Mouse (Mus musculus) hindbrain, postnatal 0 days (tissue): ENCODE measurements around the gene Gm13271. TPM values are rescaled to one million over a fixed set of nuclear protein-coding genes. Genes with fewer than 3 reads are reported as not detected.
"Not testable (repeated sequence)": the region's sequence is repeated elsewhere in the genome, so short reads cannot be mapped to it uniquely, and the experiment has no call there.

ENCODE experiments used
- ATAC-seq: fragments of 200-750 bp; cut with Nextera tagmentation; 2 replicates; pipeline ENCODE4 v1.8.0; 2017; ENCODE audit warnings: mild to moderate bottlenecking, moderate TSS enrichment, moderate library complexity
- DNase-seq: peaks from one replicate; pipeline ENCODE4 v3.0.0-alpha.2; 2015; ENCODE audit warnings: low spot score
- H3K27ac ChIP-seq: fragments of 300-500 bp; sonication (generic); 2 replicates; pipeline ENCODE4 v1.5.1; 2014; ENCODE audit warnings: mild to moderate bottlenecking
- H3K27me3 ChIP-seq: fragments of 300-500 bp; sonication (generic); 2 replicates; pipeline ENCODE4 v1.6.1; 2014; ENCODE audit warnings: low read length, mixed read lengths; ENCODE audit not compliant: insufficient read depth
- H3K36me3 ChIP-seq: fragments of 300-500 bp; sonication (generic); 2 replicates; pipeline ENCODE4 v1.6.1; 2014; ENCODE audit warnings: low read length, mixed read lengths; ENCODE audit not compliant: insufficient read depth
- H3K4me1 ChIP-seq: fragments of 300-500 bp; sonication (generic); 2 replicates; pipeline ENCODE4 v1.6.1; 2014; ENCODE audit warnings: antibody characterized with exemption, low read length, mixed read lengths; ENCODE audit not compliant: insufficient read depth
- H3K4me2 ChIP-seq: fragments of 300-500 bp; sonication (generic); 2 replicates; pipeline ENCODE4 v1.6.1; 2014; ENCODE audit warnings: low read depth, mild to moderate bottlenecking, low read length, moderate library complexity, mixed read lengths
- H3K4me3 ChIP-seq: fragments of 300-500 bp; sonication (generic); 2 replicates; pipeline ENCODE4 v1.5.1; 2014; ENCODE audit warnings: low read length
- H3K9ac ChIP-seq: fragments of 300-500 bp; sonication (generic); replicated peaks from 2 replicates; pipeline ENCODE4 v1.6.1; 2014; ENCODE audit warnings: mild to moderate bottlenecking, low read length, moderate library complexity, mixed read lengths
- H3K9me3 ChIP-seq: fragments of 300-500 bp; sonication (generic); 2 replicates; pipeline ENCODE4 v1.6.1; 2016; ENCODE audit warnings: low read length, mixed read lengths
- CTCF ChIP-seq: IDR thresholded peaks from 2 replicates; pipeline ENCODE4 v1.5.1; 2016; ENCODE audit warnings: antibody characterized with exemption, control low read depth, low read depth
- WGBS: fragments of 180-500 bp; shearing (Covaris S2); extraction: QIAGEN DNeasy Blood & Tissue Kit; methylation state at CpG from one replicate; pipeline ENCODE4 v1.1.7; 2014; 5-methylcytosine and 5-hydroxymethylcytosine counted together
- polyA plus RNA-seq: library from polyadenylated mRNA; unstranded; fragments of >200 nt; fragmentation: Nextera tagmentation; extraction: Ambion mirVana; gene quantifications from 2 replicates; pipeline ENCODE4 v1.2.1, GENCODE M21; 2015
- total RNA-seq: library from RNA; depleted of rRNA; stranded (reverse); fragments of >200 nt; gene quantifications from 2 replicates; pipeline ENCODE4 v1.2.3, GENCODE M21; 2014; rRNA removed

Gm13271 gene
- total and polyA plus RNA-seq, 2 experiments from 2014 or later = not detected

DNA sequence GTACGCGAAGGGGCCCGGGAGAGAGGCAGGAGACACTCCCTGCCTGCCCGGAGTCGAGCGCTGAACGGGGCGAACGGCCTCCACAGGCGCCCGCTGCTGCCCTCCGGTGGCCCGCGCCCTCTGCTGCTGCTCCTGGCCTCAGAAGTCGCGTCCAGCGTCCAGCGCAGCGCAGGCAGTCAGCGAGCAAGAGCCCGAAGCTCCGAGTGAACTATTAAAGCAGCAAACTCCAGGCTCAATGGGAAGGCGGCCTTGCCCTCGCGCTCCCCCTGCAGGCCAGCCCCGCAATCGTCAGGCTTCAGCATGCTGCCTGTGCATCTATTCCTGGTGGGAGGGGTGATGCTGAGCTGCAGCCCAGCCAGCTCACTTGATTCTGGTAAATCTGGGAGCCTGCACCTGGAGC is 30.7 kb downstream of the Gm13271 start, which contains the start of gene Gm13276:
Gene Gm13276 (plus strand): TSS at position 301 of the 400 bp plus-strand sequence.
- H3K27ac ChIP-seq, H3K27me3 ChIP-seq, H3K4me1 ChIP-seq, H3K36me3 ChIP-seq, H3K9me3 ChIP-seq, H3K4me2 ChIP-seq, H3K4me3 ChIP-seq, ATAC-seq, DNase-seq, H3K9ac ChIP-seq: not testable (repeated sequence)
- no CpG with 5 or more reads among the region's 27 CpGs for WGBS

DNA sequence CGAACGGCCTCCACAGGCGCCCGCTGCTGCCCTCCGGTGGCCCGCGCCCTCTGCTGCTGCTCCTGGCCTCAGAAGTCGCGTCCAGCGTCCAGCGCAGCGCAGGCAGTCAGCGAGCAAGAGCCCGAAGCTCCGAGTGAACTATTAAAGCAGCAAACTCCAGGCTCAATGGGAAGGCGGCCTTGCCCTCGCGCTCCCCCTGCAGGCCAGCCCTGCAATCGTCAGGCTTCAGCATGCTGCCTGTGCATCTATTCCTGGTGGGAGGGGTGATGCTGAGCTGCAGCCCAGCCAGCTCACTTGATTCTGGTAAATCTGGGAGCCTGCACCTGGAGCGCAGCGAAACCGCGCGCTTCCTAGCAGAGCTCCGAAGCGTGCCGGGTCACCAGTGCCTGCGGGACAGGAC is 33.7 kb downstream of the Gm13271 start, which contains the start of gene Gm13277:
Gene Gm13277 (plus strand): TSS at position 231 of the 400 bp plus-strand sequence.
- ATAC-seq, H3K36me3 ChIP-seq, H3K4me3 ChIP-seq, DNase-seq, H3K4me1 ChIP-seq, H3K9me3 ChIP-seq, H3K27me3 ChIP-seq, H3K27ac ChIP-seq, H3K9ac ChIP-seq, H3K4me2 ChIP-seq: not testable (repeated sequence)
- peak; percentile 59 for TF ChIP-seq CTCF
- WGBS = no CpG with 5 or more reads among the region's 28 CpGs

DNA sequence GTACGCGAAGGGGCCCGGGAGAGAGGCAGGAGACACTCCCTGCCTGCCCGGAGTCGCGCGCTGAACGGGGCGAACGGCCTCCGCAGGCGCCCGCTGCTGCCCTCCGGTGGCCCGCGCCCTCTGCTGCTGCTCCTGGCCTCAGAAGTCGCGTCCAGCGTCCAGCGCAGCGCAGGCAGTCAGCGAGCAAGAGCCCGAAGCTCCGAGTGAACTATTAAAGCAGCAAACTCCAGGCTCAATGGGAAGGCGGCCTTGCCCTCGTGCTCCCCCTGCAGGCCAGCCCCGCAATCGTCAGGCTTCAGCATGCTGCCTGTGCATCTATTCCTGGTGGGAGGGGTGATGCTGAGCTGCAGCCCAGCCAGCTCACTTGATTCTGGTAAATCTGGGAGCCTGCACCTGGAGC is 36.6 kb downstream of the Gm13271 start, which contains the start of gene Gm13278:
Gene Gm13278 (plus strand): TSS at position 301 of the 400 bp plus-strand sequence.
- not testable (repeated sequence) for H3K27me3 ChIP-seq, H3K27ac ChIP-seq, H3K4me3 ChIP-seq, H3K36me3 ChIP-seq, DNase-seq, ATAC-seq, H3K9me3 ChIP-seq, H3K9ac ChIP-seq, H3K4me2 ChIP-seq, H3K4me1 ChIP-seq
- WGBS = no CpG with 5 or more reads among the region's 28 CpGs

DNA sequence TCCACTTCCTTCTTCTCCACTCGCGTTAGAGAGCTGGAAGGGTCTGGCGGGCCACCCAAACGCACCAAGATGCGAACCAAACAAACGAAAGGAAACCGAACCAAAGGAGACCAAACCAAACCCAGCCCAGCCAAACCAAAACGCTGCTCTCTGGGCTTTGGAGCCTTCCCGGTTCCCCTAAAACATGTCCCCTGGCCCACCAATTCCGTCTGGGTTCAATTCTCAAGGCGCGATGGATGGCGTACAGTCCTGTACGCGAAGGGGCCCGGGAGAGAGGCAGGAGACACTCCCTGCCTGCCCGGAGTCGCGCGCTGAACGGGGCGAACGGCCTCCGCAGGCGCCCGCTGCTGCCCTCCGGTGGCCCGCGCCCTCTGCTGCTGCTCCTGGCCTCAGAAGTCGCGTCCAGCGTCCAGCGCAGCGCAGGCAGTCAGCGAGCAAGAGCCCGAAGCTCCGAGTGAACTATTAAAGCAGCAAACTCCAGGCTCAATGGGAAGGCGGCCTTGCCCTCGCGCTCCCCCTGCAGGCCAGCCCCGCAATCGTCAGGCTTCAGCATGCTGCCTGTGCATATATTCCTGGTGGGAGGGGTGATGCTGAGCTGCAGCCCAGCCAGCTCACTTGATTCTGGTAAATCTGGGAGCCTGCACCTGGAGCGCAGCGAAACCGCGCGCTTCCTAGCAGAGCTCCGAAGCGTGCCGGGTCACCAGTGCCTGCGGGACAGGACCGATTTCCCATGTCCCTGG is 39.4 kb downstream of the Gm13271 start, which contains the start of gene Gm13275:
Gene Gm13275 (plus strand): TSS at position 552 of the 740 bp plus-strand sequence.
- H3K4me2 ChIP-seq, ATAC-seq, H3K4me3 ChIP-seq, H3K9ac ChIP-seq, H3K4me1 ChIP-seq, H3K9me3 ChIP-seq, DNase-seq, H3K27me3 ChIP-seq, H3K27ac ChIP-seq, H3K36me3 ChIP-seq: not testable (repeated sequence)
- 0% methylated on average over 2 of the region's 52 CpGs for WGBS
- TF ChIP-seq CTCF = peak; percentile 43; the same call in 1 of the 2 replicates

DNA sequence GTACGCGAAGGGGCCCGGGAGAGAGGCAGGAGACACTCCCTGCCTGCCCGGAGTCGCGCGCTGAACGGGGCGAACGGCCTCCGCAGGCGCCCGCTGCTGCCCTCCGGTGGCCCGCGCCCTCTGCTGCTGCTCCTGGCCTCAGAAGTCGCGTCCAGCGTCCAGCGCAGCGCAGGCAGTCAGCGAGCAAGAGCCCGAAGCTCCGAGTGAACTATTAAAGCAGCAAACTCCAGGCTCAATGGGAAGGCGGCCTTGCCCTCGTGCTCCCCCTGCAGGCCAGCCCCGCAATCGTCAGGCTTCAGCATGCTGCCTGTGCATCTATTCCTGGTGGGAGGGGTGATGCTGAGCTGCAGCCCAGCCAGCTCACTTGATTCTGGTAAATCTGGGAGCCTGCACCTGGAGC is 42.4 kb downstream of the Gm13271 start, which contains the start of gene Gm13279:
Gene Gm13279 (plus strand): TSS at position 301 of the 400 bp plus-strand sequence.
- H3K9me3 ChIP-seq, H3K36me3 ChIP-seq, DNase-seq, H3K4me3 ChIP-seq, H3K4me2 ChIP-seq, H3K9ac ChIP-seq, ATAC-seq, H3K27me3 ChIP-seq, H3K4me1 ChIP-seq, H3K27ac ChIP-seq: not testable (repeated sequence)
- no CpG with 5 or more reads among the region's 28 CpGs for WGBS

DNA sequence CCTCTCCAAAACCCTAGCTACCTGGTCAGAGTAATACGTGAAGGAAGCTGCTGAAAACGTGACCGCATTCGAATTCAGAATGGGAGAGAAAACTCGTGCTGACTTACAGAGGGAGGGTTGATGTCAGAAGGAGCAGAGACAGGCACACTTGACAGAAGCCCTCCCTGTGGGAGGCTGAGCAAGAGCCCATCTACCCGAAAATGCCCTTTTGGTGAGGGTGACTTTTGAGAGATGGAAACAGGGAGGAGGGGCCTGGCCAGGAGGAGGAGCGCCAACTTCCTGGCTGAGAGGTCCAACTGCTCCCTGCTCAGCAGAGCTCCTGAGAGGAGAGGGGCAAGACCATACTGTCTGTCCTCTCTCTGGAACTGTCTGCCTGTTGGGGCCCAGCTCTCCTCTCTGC is 44.7 kb downstream of the Gm13271 start, which contains the start of gene Gm13285:
Gene Gm13285 (plus strand): TSS at position 301 of the 400 bp plus-strand sequence.
- not testable (repeated sequence) for H3K4me1 ChIP-seq, H3K9ac ChIP-seq, H3K27ac ChIP-seq, H3K9me3 ChIP-seq, H3K27me3 ChIP-seq, DNase-seq, ATAC-seq, H3K4me2 ChIP-seq, H3K36me3 ChIP-seq, H3K4me3 ChIP-seq
- WGBS = 17% methylated on average over 4 of the region's 7 CpGs

DNA sequence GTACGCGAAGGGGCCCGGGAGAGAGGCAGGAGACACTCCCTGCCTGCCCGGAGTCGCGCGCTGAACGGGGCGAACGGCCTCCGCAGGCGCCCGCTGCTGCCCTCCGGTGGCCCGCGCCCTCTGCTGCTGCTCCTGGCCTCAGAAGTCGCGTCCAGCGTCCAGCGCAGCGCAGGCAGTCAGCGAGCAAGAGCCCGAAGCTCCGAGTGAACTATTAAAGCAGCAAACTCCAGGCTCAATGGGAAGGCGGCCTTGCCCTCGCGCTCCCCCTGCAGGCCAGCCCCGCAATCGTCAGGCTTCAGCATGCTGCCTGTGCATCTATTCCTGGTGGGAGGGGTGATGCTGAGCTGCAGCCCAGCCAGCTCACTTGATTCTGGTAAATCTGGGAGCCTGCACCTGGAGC is 48.3 kb downstream of the Gm13271 start, which contains the start of gene Gm13287:
Gene Gm13287 (plus strand): TSS at position 301 of the 400 bp plus-strand sequence.
- not testable (repeated sequence) for H3K36me3 ChIP-seq, H3K9ac ChIP-seq, H3K4me2 ChIP-seq, H3K4me3 ChIP-seq, DNase-seq, H3K27me3 ChIP-seq, H3K27ac ChIP-seq, ATAC-seq, H3K9me3 ChIP-seq, H3K4me1 ChIP-seq
- WGBS = no CpG with 5 or more reads among the region's 29 CpGs

Other genes with a start within 250 kb of the Gm13271 start
Only the 30 nearest of the 32 such genes appear.
- not detected in 2 replicates for gene Ifna14, start 183.1 kb upstream of the Gm13271 start, total RNA-seq
- gene Ifna14, start 183.1 kb upstream of the Gm13271 start, polyA plus RNA-seq = not detected in 2 replicates
- gene Ifna9, start 162.5 kb upstream of the Gm13271 start, total RNA-seq = not detected in 2 replicates
- gene Ifna9, start 162.5 kb upstream of the Gm13271 start, polyA plus RNA-seq = not detected in 2 replicates
- not detected in 2 replicates for gene Ifna12, start 151.5 kb upstream of the Gm13271 start, total RNA-seq
- not detected in 2 replicates for gene Ifna12, start 151.5 kb upstream of the Gm13271 start, polyA plus RNA-seq
- gene C87499, start 120.5 kb upstream of the Gm13271 start, total RNA-seq = not detected in 2 replicates
- gene C87499, start 120.5 kb upstream of the Gm13271 start, polyA plus RNA-seq = not detected in 2 replicates
- not detected in 2 replicates for gene Ifna13, start 110.4 kb upstream of the Gm13271 start, total RNA-seq
- gene Ifna13, start 110.4 kb upstream of the Gm13271 start, polyA plus RNA-seq = not detected in 2 replicates
- gene Ifna16, start 77.9 kb upstream of the Gm13271 start, total RNA-seq = not detected in 2 replicates
- not detected in 2 replicates for gene Ifna16, start 77.9 kb upstream of the Gm13271 start, polyA plus RNA-seq
- gene Ifna2, start 71.0 kb upstream of the Gm13271 start, total RNA-seq = not detected in 2 replicates
- gene Ifna2, start 71.0 kb upstream of the Gm13271 start, polyA plus RNA-seq = not detected in 2 replicates
- gene Ifnab, start 63.5 kb upstream of the Gm13271 start, total RNA-seq = not detected in 2 replicates
- gene Ifnab, start 63.5 kb upstream of the Gm13271 start, polyA plus RNA-seq = not detected in 2 replicates
- gene Gm26566, start 33.1 kb upstream of the Gm13271 start, total RNA-seq = 0.18 and 2.2 TPM in 2 replicates
- 1.4 and 1.5 TPM in 2 replicates for gene Gm26566, start 33.1 kb upstream of the Gm13271 start, polyA plus RNA-seq
- gene Klhl9, start 32.4 kb upstream of the Gm13271 start, total RNA-seq = 140 TPM in 2 replicates
- 73.1 and 78.8 TPM in 2 replicates for gene Klhl9, start 32.4 kb upstream of the Gm13271 start, polyA plus RNA-seq
- gene Gm13283, start 5.3 kb downstream of the Gm13271 start, total RNA-seq = not detected in 2 replicates
- not detected in 2 replicates for gene Gm13283, start 5.3 kb downstream of the Gm13271 start, polyA plus RNA-seq
- gene Gm13290, start 19.0 kb downstream of the Gm13271 start, total RNA-seq = not detected in 2 replicates
- gene Gm13290, start 19.0 kb downstream of the Gm13271 start, polyA plus RNA-seq = not detected in 2 replicates
- gene Gm13289, start 22.1 kb downstream of the Gm13271 start, total RNA-seq = not detected in 2 replicates
- not detected in 2 replicates for gene Gm13289, start 22.1 kb downstream of the Gm13271 start, polyA plus RNA-seq
- not detected in 2 replicates for gene Gm13272, start 25.0 kb downstream of the Gm13271 start, total RNA-seq
- not detected in 2 replicates for gene Gm13272, start 25.0 kb downstream of the Gm13271 start, polyA plus RNA-seq
- not detected in 2 replicates for gene Ifnz, start 27.3 kb downstream of the Gm13271 start, total RNA-seq
- gene Ifnz, start 27.3 kb downstream of the Gm13271 start, polyA plus RNA-seq = not detected in 2 replicates
- gene Gm13276, start 30.8 kb downstream of the Gm13271 start, total RNA-seq = not detected in 2 replicates
- gene Gm13276, start 30.8 kb downstream of the Gm13271 start, polyA plus RNA-seq = not detected in 2 replicates
- not detected in 2 replicates for gene Gm13277, start 33.8 kb downstream of the Gm13271 start, total RNA-seq
- gene Gm13277, start 33.8 kb downstream of the Gm13271 start, polyA plus RNA-seq = not detected in 2 replicates
- gene Gm13278, start 36.7 kb downstream of the Gm13271 start, total RNA-seq = not detected in 2 replicates
- gene Gm13278, start 36.7 kb downstream of the Gm13271 start, polyA plus RNA-seq = not detected in 2 replicates
- gene Gm13275, start 39.6 kb downstream of the Gm13271 start, total RNA-seq = not detected in 2 replicates
- not detected in 2 replicates for gene Gm13275, start 39.6 kb downstream of the Gm13271 start, polyA plus RNA-seq
- not detected in 2 replicates for gene Gm13279, start 42.5 kb downstream of the Gm13271 start, total RNA-seq
- gene Gm13279, start 42.5 kb downstream of the Gm13271 start, polyA plus RNA-seq = not detected in 2 replicates
- gene Gm13285, start 44.8 kb downstream of the Gm13271 start, total RNA-seq = not detected in 2 replicates
- gene Gm13285, start 44.8 kb downstream of the Gm13271 start, polyA plus RNA-seq = 0.14 TPM in 1 of 2 replicates, not detected in the other
- gene Gm13287, start 48.4 kb downstream of the Gm13271 start, total RNA-seq = not detected in 2 replicates
- not detected in 2 replicates for gene Gm13287, start 48.4 kb downstream of the Gm13271 start, polyA plus RNA-seq
- gene Gm13288, start 50.7 kb downstream of the Gm13271 start, total RNA-seq = not detected in 2 replicates
- not detected in 2 replicates for gene Gm13288, start 50.7 kb downstream of the Gm13271 start, polyA plus RNA-seq
- gene Ifna7, start 61.4 kb downstream of the Gm13271 start, total RNA-seq = not detected in 2 replicates
- gene Ifna7, start 61.4 kb downstream of the Gm13271 start, polyA plus RNA-seq = not detected in 2 replicates
- gene Ifna11, start 65.1 kb downstream of the Gm13271 start, total RNA-seq = not detected in 2 replicates
- gene Ifna11, start 65.1 kb downstream of the Gm13271 start, polyA plus RNA-seq = not detected in 2 replicates
- not detected in 2 replicates for gene Ifna6, start 72.5 kb downstream of the Gm13271 start, total RNA-seq
- gene Ifna6, start 72.5 kb downstream of the Gm13271 start, polyA plus RNA-seq = not detected in 2 replicates
- not detected in 2 replicates for gene Ifna5, start 80.7 kb downstream of the Gm13271 start, total RNA-seq
- not detected in 2 replicates for gene Ifna5, start 80.7 kb downstream of the Gm13271 start, polyA plus RNA-seq
- not detected in 2 replicates for gene Ifna4, start 87.0 kb downstream of the Gm13271 start, total RNA-seq
- not detected in 2 replicates for gene Ifna4, start 87.0 kb downstream of the Gm13271 start, polyA plus RNA-seq
- not detected in 2 replicates for gene Ifna1, start 95.2 kb downstream of the Gm13271 start, total RNA-seq
- not detected in 2 replicates for gene Ifna1, start 95.2 kb downstream of the Gm13271 start, polyA plus RNA-seq
- gene Ifne, start 125.3 kb downstream of the Gm13271 start, total RNA-seq = not detected in 2 replicates
- not detected in 2 replicates for gene Ifne, start 125.3 kb downstream of the Gm13271 start, polyA plus RNA-seq